Mouse (Mus musculus): Measurements from ENCODE around the gene Bmp6. TPM values are rescaled to one million over a fixed set of nuclear protein-coding genes. Genes with fewer than 3 reads are reported as not detected.

Bmp6 gene
- total RNA-seq, 1 experiment from 2014 or later, result 9.6 TPM

- no peak for DNase-seq
Measured at GRCm38 (mm10) chr13:38546754-38547153, 201.8 kb downstream of the Bmp6 start.

DNA sequence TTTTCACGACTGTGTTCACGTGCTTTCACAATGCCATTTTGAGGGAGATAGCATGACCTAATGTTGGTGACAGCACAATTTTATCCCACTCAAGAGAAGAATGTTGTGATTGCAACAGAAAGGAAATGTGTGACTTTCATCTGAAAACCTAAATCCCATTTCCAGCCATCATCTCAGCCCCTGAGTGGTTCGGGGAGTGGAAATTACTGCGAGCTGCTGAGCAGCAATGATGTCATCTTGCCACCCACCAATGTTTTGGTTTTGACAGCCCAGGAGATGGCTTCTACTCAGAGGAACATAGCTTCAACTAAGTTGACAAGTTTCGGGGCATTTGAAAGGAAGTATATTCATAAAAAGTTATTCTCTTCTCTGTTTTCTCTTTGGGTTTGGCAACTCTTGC lies 202.8 kb downstream of the Bmp6 start:
- no peak for DNase-seq

- DNase-seq, result no peak
Measured at GRCm38 (mm10) chr13:38548681-38549080, 203.8 kb downstream of the Bmp6 start.

Other genes starting within 250 kb of the Bmp6 start
- gene Dsp, start 193.8 kb upstream of the Bmp6 start, total RNA-seq (2021), result 0.94 and 3.7 TPM in 2 replicates
- gene Snrnp48, start 140.2 kb upstream of the Bmp6 start, total RNA-seq (2021), result 24.6 and 26.1 TPM in 2 replicates
- gene Txndc5, start 183.7 kb downstream of the Bmp6 start, total RNA-seq (2021), result 124 and 125 TPM in 2 replicates

Data from adrenal gland, postnatal 14 days (tissue).